Mouse (Mus musculus): Measurements from ENCODE around the gene Morn1.

Gene Morn1

DNA sequence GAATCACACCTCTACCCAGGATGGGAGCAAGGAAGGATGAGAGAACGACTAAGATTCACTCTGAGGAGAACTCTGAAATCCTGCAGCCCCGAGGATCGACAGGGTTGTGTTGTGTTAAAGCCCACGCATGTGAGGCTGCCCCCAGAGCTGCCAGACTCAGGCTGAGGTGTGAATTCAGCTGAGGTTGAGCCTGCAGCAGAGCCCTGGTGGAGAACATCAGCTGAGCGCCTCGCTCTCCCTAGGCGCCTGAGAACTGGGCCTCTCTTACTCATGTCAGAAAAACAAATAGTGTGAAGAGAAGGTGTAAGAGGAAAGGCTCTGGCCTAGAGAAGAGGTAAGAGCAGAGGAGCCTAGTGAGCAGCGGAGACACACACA is 72.2 kb downstream of the Morn1 start:
- DNase-seq (ENCODE audit: low spot score), result no peak

DNA sequence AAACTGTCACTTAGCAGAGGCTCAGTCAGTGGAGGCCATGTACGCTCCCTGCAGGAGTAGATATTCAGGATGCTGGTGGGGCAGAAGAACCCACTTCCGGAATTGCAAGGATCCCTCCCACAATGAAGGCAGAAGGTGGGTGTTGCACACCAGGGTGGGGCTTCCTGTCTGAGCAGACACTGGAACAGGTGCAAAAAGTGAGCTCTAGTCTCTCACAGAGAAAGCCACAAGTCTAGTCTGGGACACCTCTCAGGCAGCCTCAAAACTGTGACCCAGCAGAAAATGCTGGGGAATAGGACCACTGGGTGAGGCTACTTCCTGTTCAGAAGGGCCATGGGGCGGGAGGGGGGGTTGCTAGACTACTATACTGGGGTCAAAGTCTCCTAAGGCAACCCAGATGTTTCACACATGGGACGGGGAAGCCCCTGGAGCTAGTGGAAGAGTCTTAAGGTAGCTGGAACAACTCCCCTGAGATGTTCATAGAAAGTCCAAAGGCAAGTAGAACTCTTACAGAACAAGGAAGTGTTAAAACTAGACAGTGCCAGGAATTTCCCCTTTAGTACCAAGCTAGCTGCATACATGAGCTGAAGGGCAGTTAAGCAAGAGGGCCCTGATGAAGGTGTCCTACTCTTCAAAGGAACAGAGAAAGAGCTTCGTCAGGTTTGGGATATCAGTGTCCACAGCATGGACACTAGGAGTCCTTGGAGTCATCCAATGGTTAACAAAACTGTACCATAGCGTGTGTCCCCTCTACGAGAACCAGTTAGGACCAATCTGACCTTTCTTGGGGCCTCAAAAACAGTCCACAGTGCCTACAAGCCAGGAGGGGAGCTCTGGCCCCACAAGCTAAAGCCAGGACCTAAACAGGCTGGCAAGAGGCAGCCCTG is 76.3 kb downstream of the Morn1 start:
- no peak for DNase-seq (ENCODE audit: low spot score)

GRCm38 (mm10) chr4:155163320-155163651 is 76.9 kb downstream of the Morn1 start:
- peak; percentile 59 for DNase-seq (ENCODE audit: low spot score)

DNA sequence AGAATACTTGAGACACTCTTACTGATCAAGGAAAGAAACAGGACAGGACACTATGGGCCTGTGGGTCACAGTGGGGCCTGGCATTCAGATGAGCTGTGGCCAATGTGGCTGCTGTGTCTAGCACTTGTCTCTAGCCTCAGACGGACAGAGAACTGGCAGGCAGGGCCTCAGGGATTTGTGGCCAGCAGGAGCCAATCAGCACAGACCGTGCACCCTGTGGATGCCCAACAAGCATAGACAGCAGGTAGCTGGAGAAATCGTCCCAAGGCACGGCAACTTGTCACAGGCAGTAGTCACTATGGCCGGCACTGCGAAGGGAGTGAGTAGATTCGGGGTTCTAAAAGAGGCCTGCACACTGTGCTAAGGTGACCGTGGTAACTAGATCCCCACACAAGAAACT is 77.3 kb downstream of the Morn1 start:
- no peak for DNase-seq (ENCODE audit: low spot score)

DNA sequence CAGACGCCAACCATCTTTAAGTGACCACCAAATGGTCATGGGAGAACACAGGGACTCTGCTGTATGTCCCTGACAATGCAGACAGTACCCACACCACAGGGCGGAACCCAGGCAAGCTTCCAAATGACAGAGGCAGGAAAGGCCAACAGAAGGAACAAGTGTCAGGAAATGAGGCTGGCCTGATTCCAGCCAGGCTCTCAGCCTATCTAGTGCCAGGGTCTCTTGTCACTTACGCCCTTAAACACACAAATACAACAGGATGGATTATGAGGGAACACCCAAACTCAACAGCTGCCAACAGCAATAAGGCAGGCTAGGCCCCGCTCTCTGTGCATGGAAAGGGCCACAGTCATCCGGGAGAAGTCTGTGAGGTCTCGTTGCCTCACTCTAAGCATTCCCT is 78.2 kb downstream of the Morn1 start:
- DNase-seq (ENCODE audit: low spot score), result no peak

GRCm38 (mm10) chr4:155165861-155166260 is 79.5 kb downstream of the Morn1 start:
- DNase-seq (ENCODE audit: low spot score), result no peak

DNA sequence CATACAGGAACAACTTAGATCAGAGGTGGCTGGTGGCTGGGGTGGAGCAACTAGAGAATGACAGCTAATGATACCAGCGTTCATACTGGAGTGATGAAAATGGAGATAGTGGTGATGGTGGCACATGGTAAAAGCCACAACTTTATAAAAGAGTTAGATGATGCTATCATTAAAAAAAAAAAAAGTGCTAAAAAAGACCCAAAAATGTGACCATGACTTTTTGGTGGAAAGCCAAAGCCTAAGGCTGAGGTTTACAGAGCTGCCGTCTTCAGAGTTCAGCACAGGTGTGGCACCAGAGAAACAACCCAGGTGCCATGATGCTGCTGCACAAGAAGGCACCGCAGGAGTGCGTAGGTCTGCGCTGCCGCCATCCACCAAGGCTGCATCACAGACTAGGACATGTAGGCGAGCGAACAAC is 82.5 kb downstream of the Morn1 start:
- DNase-seq (ENCODE audit: low spot score), result no peak

GRCm38 (mm10) chr4:155170614-155171212 is 84.3 kb downstream of the Morn1 start:
- DNase-seq (ENCODE audit: low spot score), result no peak

- DNase-seq (ENCODE audit: low spot score), result no peak
These were observed 85.7 kb downstream of the Morn1 start for GRCm38 (mm10) chr4:155171961-155172533.

DNA sequence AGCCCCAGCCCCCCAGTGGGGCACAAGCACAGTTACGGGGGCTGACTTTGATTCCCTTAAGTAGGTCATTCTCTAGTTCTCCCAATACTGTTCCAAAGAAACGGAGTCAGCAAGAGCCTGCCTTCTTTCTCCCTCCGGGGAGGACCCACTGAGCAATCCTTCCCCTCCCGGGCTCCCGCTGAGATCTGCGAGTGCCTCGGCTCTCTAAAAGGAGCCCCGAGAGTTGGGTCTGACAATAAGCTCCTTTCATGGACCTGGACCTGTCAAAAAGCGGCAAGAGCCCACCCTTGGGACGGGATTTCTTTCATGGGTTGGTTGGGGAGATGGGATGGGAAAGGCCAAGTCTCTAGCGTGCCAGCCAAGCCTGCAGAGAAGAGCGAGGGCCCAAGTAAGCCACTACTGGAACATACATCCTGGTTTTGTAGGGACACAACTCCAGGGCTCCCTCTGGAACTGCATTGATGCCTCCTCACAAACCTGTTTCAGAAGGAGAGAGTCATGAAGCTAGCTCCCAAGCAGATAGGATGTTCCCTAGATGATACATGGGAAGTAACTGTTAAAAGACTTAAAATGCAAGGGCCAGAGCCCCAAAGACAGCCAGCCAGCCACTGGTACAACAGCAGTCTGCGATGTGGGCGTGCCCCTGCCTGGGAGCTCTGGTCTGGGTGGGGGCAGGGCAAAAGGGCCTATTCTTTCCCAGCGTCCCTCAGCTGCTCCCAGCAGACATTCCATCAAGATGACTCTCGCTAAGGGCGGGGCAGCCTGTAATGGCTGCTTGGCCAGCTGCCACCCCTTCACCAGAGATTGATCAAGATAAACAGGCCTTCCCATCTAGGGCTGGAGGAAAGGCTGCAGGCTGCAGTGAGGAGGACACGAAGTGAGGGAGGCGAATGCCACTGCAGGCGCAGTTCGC is 86.8 kb downstream of the Morn1 start:
- peak; percentile 93 for DNase-seq (ENCODE audit: low spot score)

DNA sequence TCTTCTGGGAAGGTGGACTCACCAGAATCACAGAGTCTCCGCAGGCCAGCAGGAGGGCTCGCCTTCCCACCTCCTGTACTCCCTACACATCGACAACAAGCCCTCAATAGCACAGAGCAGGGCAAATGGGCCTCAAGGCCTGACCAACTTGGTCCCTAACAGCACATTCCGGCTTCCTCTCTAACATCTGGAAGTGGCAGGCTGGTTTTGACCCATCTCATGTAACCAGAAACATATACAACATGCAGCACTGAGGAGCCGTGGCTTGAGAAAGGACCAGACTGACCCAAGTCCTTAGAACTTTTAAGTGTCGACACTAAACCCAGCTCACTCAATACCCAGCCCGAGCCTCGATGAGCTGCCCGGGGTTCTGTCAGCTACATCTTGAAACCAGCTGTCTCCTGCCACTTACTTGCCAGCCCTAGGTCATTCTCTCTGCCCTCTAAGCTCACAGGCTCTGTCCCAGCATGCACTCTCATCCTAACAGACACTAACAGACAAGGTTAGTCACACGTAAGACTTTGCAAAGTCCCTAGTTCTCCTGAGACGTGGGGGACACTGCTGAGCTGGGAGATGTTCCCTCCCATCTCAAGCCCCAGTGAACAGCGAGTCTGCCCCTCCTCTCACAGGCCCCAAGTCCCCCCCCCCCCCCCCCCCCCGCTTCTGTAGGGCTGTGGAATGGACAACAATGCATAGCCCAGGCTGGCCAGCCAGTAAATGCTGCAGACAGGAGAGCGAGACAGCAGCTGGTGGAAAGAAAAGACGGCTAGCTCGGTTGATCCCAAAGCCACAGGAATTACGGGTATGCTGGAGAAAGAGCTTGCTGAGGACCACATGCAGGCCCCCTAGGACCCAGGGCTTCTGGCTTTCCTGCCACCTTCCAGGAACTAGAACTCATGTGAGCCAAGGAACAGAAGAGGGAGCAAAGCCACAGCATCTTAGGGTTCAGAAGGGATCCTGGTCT is 87.7 kb downstream of the Morn1 start:
- peak; percentile 26 for DNase-seq (ENCODE audit: low spot score)

DNA sequence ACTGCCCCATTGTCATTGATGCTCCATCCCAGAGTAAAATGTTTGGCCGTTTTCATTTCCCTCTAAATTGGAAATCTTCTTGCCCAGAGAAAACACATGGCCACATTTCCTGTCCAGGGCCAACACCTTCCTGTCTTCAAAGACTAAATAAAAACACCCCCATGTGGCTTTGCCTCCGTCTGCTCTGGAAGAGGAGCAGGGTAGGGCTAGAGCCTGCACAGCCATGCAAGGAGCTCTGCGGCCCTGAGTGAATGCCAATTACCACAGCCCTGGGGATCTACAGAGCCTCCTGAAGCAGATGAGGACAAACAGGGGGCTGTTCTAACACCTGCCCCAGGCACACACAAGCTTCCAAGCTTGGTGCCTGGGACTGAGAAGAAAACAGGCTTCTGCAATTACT is 89.8 kb downstream of the Morn1 start:
- DNase-seq (ENCODE audit: low spot score), result no peak

GRCm38 (mm10) chr4:155178274-155178673 is 91.9 kb downstream of the Morn1 start:
- peak; percentile 66 for DNase-seq (ENCODE audit: low spot score)

GRCm38 (mm10) chr4:155178981-155179512 is 92.7 kb downstream of the Morn1 start:
- no peak for DNase-seq (ENCODE audit: low spot score)

DNA sequence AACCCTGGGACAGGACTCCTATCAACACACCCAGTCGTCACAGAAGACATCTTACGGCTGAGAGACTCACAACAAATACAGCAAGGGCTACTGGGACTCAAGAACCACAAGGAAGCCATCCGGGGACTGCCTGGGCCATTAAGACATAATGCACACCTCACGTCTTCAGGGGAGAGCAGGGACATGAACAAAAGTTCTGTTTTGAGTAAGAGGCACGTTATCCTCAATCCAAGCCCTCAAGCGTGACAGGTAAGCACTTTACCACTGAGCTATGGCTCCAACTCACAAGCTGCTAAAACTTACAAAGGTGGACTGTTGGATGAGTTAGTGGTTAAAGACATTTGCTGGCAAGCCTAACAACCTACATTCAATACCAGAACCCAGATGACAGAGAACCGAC is 96.8 kb downstream of the Morn1 start:
- no peak for DNase-seq (ENCODE audit: low spot score)

GRCm38 (mm10) chr4:155184248-155185070 is 98.1 kb downstream of the Morn1 start:
- DNase-seq (ENCODE audit: low spot score), result no peak

- no peak for DNase-seq (ENCODE audit: low spot score)
These were observed 99.5 kb downstream of the Morn1 start for GRCm38 (mm10) chr4:155185845-155186244.

- no peak for DNase-seq (ENCODE audit: low spot score)
These were observed 100.9 kb downstream of the Morn1 start for GRCm38 (mm10) chr4:155187192-155187674.

DNA sequence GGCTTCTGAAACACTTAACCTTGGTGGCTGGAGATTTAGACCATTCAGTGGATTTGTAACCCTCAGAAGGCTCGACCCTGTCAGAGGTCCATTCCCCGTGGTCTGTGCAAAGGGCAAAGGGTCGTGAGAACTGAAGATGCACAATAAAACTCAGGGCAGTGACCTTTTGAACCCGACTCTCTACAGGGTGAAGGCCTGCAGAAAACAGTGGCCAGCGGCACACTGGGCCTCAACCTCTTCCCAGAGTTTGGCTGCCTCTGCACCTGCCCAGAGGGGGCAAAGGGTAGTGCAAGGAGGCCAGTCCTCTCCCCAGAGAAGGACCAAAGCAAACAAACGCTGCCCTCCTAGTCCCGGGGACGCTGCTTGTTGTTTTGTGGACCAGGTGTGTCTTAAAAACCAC is 102.0 kb downstream of the Morn1 start:
- DNase-seq (ENCODE audit: low spot score), result peak; percentile 87

DNA sequence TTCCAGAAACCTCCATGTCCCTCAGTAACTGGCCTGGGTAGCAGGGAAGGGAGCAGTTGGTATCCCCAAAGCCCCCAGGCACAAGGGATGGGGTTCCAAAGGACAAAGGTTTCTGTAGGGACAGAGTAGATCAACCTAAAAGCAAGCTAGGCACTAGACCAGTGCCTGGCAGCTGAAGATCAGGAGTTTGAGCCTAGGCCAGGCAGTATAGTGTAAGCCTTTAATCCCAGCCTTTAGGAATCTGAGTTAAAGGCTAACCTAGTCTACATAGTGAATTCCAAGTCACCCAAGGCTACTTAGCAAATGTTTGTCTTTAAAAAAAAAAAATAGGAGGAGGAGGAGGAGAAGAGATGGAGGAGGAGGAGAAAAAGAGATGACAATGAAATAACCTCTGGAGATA is 102.4 kb downstream of the Morn1 start:
- DNase-seq (ENCODE audit: low spot score), result no peak

Measured in yolk sac, embryonic 10.5 days (tissue).